Mouse (Mus musculus) left cerebral cortex, adult 2 months (tissue): Measurements from ENCODE around the gene Msi2. TPM values are rescaled to one million over a fixed set of nuclear protein-coding genes. Genes with fewer than 3 reads are reported as not detected.

Experiments
- DNase-seq, 2 experiments: peaks; one replicate each; pipeline ENCODE4 v3.0.0; 2021 to 2022; ENCODE audit warnings: low spot score in 2 of 2, mixed read lengths in 1 of 2; ENCODE audit errors: extremely low spot score in 1 of 2
- H3K27ac ChIP-seq: fragments of 200-600 bp; 2 replicates; pipeline ENCODE4 v1.8.1; 2022
- H3K4me3 ChIP-seq: fragments of 200-600 bp; 2 replicates; pipeline ENCODE4 v1.8.1; 2022
- CTCF ChIP-seq: fragments of 200-600 bp; IDR thresholded peaks from 2 replicates; pipeline ENCODE4 v1.8.1; 2022; ENCODE audit warnings: antibody characterized with exemption, mild to moderate bottlenecking, moderate library complexity
- intact Hi-C: fragments of 180-260 bp; cut with DNase I; formaldehyde crosslinking; loops from one replicate; pipeline ENCODE4 v1.15.1; 2025
- long read RNA-seq, 2 experiments: library from polyadenylated mRNA; stranded (forward); transcript quantifications; one replicate each; pipeline ENCODE4 v2.0.0; 2021; ENCODE audit warnings: borderline mapping rate in 2 of 2
- total RNA-seq, 2 experiments: library from RNA; stranded (reverse); gene quantifications; 2 replicates each; pipeline ENCODE4 v1.2.3; 2021

Gene Msi2
- 100 to 1,000 TPM; 126 to 140 TPM for total RNA-seq
- long read RNA-seq, experiment 1, partial matches to known transcripts = 1 of 7 reads
- long read RNA-seq, experiment 1, other reads (novel, unspliced or antisense) = 5 of 7 reads
- long read RNA-seq, experiment 2, partial matches to known transcripts = 1 of 6 reads
- long read RNA-seq, experiment 2, other reads (novel, unspliced or antisense) = 5 of 6 reads

- TF ChIP-seq CTCF = no peak
- Histone ChIP-seq H3K27ac (peak within 1 kb of the TSS; percentile 97), H3K4me3 (peak within 1 kb of the TSS; percentile 92)
- DNase-seq = peak; percentile 88 to 91
- intact Hi-C loops = loop anchor here (2.0 kb wide), 1 partner anchor 97 kb away; no protein-coding TSS in a partner anchor
These were observed at the start of gene Msi2 for GRCm38 (mm10) chr11:88718050-88718765. Gene Msi2 (minus strand): TSS chr11:88718513.

DNA sequence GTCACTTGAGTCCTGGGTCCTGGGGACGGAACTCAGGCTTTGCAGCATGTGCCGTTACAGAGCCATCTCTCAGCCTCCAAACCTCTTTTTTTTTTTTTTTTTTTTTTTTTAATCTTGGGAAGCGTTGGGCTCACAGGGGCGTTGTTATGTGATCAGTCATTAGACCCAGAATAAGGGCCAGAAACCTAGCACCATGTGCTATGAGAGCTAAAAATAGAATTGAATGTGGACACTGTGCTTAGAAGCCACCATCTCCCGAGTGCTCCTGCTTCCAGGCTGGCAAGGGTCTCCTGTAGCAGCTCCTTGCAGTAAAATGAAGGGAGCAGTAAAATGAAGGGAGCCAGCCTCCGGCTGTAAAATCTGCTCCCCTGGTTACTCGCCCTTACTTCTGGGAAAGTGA is 47.3 kb upstream of the Msi2 start:
- no peak overlapping the region for H3K4me3 ChIP-seq
- DNase-seq = no peak
- no peak overlapping the region for H3K27ac ChIP-seq
- intact Hi-C loops = no loop called here
- TF ChIP-seq CTCF = no peak

GRCm38 (mm10) chr11:88763371-88763770 is 45.1 kb upstream of the Msi2 start:
- intact Hi-C loops = no loop called here
- no peak for TF ChIP-seq CTCF
- no peak overlapping the region for H3K4me3 ChIP-seq

GRCm38 (mm10) chr11:88759501-88759900 is 41.2 kb upstream of the Msi2 start:
- intact Hi-C loops = no loop called here
- TF ChIP-seq CTCF = no peak
- DNase-seq = no peak
- Histone ChIP-seq H3K4me3 (no peak overlapping the region), H3K27ac (no peak overlapping the region)

More at GRCm38 (mm10) chr11:88763371-88763770, 45.1 kb upstream of the Msi2 start:
- DNase-seq = no peak
- no peak overlapping the region for H3K27ac ChIP-seq

DNA sequence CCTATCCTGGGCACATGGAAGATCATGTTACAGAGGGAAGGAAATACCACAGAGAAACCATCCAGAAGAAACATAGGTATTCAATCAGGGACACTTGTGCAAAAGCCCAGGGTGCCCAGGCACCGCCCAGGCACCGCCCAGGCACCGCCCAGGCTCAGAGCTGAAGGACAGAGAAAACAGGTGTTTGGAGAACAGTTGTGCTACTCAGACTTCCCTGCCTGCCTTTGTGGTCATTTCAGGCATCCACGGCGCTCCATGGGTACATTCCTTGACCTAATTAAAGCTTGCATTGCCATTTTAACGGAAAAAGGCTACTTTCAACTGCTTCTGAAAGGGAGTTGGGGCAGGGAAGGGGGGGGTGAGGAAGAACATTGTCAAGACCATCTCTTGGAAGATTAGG is 40.1 kb upstream of the Msi2 start:
- no peak overlapping the region for H3K4me3 ChIP-seq
- no peak for DNase-seq
- intact Hi-C loops = no loop called here
- H3K27ac ChIP-seq = no peak overlapping the region
- no peak for TF ChIP-seq CTCF

DNA sequence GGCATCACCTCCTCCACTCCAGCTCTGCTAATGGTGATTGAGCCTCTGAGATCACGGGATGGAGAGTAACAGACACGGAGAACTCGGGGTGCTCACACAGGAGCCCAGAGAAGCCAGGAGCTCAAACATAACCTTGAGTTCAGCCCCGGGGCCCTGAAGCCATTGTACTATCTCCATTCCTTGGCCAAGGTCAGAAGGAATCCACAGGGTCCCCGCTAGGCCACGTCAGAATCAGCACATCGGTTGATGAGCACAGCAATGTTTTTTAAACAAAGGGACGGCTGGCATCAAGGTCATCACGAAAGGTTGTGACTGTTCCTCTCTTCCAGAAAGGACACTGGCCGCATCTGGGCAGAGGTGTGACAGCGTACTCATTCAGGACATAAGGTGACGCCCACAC is 27.0 kb upstream of the Msi2 start:
- intact Hi-C loops = no loop called here
- no peak for TF ChIP-seq CTCF
- no peak for DNase-seq
- Histone ChIP-seq H3K27ac (no peak overlapping the region), H3K4me3 (no peak overlapping the region)

- TF ChIP-seq CTCF = no peak
- Histone ChIP-seq H3K4me3 (no peak overlapping the region), H3K27ac (no peak overlapping the region)
- intact Hi-C loops = no loop called here
- DNase-seq = no peak
These were observed 21.4 kb upstream of the Msi2 start for GRCm38 (mm10) chr11:88739574-88740295.

DNA sequence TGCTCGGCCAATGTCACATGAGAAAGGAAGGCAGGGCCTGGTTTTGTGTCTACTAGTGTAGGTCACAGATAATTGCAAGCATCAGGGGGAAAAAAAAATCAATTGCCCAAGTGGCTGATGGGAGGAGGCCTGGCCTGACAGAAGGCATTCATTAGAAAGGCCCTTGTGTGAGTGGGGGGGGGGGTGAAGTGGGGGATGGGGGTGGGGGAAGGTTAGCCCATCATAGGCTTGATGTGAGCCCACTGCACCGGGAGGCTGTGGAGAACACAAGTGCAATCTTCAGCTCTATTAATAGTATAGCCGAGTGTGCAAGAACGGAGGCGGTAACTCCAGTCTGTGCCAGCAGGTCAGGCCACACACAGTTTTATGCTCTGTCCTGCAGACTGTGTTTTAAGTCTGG is 11.1 kb upstream of the Msi2 start:
- intact Hi-C loops = loop anchor here (2.0 to 5.0 kb wide), 2 partner anchors 477 to 512 kb away; no protein-coding TSS in a partner anchor
- Histone ChIP-seq H3K4me3 (no peak overlapping the region), H3K27ac (no peak overlapping the region)
- no peak for DNase-seq
- TF ChIP-seq CTCF = no peak

DNA sequence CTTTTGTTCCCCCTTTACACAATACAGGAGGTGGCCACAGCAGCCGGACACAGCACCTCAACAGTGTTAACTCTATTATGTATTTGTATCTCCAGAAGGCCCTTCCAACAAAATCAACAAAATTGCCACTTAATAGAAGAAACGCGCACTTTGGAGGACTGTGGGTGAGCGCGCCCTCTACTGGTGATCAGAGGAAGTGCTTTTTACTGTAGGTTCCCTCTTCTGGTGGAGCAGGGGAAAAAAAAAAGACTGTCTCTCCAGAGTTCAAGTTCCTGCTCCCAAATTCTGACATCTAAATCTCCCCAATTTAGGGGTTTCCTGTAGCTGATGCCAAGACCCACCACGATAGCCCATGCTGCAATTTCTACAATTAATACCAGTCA is 10.2 kb upstream of the Msi2 start:
- intact Hi-C loops = loop anchor here (1.0 to 5.0 kb wide), 3 partner anchors 175 to 511 kb away; no protein-coding TSS in a partner anchor
- Histone ChIP-seq H3K27ac (no peak overlapping the region), H3K4me3 (no peak overlapping the region)
- peak; percentile 99 for TF ChIP-seq CTCF
- peak; percentile 66 to 76 for DNase-seq

DNA sequence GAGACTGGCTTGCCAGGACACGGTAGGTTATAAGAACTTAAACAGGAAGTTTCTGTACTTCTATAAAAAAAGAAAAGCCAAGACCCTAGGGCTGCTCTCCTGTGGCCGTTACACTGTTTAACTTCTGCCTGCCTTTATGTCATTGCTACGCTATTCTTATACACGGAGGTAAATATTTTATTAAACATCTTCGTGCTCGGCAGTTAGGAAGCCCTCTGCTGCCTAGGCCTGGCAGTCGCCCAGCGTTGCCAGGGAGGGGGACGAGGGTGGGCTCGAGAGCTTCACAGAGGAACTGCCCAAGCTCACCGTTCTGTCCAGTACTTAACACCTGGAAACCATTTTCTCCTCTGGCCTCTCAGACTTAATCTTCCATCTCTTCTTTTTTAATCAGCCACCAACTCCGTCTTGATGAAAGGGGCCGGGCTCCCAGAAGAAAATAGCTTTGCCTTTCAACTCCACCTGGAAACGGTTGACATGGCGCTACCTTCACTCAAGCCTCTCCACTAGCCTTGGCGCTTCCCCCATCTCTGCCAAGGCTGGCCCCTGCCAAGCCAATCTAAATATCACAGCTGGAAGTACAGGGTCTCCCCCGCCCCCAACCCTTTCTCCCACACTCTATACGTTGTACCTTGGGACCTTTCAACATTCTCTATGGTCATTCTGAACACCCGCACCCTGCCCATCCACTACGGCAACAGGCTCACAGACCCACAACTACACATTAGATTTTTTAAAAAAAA is 9.6 kb upstream of the Msi2 start:
- H3K4me3 ChIP-seq = no peak overlapping the region
- intact Hi-C loops = loop anchor here (1.0 to 5.0 kb wide), 3 partner anchors 175 to 511 kb away; no protein-coding TSS in a partner anchor
- no peak for TF ChIP-seq CTCF
- no peak overlapping the region for H3K27ac ChIP-seq
- DNase-seq = no peak

DNA sequence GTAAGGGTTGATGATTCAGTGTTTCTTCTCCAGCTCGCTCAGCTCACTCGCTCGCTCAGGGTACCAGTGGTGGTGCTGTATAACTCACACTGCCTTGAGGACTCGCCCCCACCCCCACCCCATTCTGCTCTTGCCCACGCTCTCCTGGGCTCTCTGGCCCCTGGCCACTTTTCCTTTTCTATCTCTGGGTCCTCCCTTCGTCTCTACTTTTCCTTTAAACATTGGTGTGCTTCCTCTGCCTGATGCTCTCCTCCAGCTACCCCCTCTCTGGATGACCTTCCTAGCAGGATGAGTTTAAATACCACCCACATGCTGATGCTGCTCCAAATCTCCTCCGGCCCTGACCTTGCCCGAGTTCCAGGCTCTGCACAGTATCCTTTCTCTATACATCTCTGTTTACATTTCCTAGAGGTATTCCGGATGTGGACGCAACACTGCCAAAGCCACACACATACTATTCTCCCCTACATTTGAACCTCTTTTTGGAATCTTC is 2.9 kb upstream of the Msi2 start:
- TF ChIP-seq CTCF = no peak
- no peak for DNase-seq
- no peak overlapping the region for H3K4me3 ChIP-seq
- H3K27ac ChIP-seq = no peak overlapping the region
- intact Hi-C loops = no loop called here
